Mouse (Mus musculus) left cerebral cortex, postnatal 25 days (tissue): ENCODE data around the gene Nedd8. TPM values are rescaled to one million over a fixed set of nuclear protein-coding genes. Genes with fewer than 3 reads are reported as not detected.

Source experiments
- DNase-seq, 2 experiments: peaks; one replicate each; pipeline ENCODE4 v3.0.0; 2022; ENCODE audit warnings: low spot score in 2 of 2, mixed read lengths in 1 of 2
- intact Hi-C: fragments of 180-260 bp; cut with DNase I; formaldehyde crosslinking; loops from one replicate; pipeline ENCODE4 v1.15.1; 2025
- total RNA-seq, 2 experiments: library from RNA; stranded (reverse); gene quantifications; 2 replicates each; pipeline ENCODE4 v1.2.3; 2021

Nedd8 gene
- 100 to 1,000 TPM; 325 to 348 TPM for total RNA-seq

GRCm38 (mm10) chr14:55671833-55672740 lies at the start of gene Nedd8, which contains the start of gene Gmpr2:
Nedd8 (minus strand) TSS chr14:55672124.
Gmpr2 (plus strand) TSS chr14:55671941.
- intact Hi-C loops, result loop anchor here (10.0 kb wide), 1 partner anchor 223 kb away; no protein-coding TSS in a partner anchor
- DNase-seq, result peak; percentile 96 to 99

GRCm38 (mm10) chr14:55721076-55721475 lies 49.2 kb upstream of the Nedd8 start:
- intact Hi-C loops, result loop anchor here (5.0 kb wide), 1 partner anchor 39 kb away; the partner anchor contains the start of gene Tinf2
- no peak for DNase-seq

- intact Hi-C loops, result loop anchor here (5.0 kb wide), 1 partner anchor 38 kb away; the partner anchor contains the start of gene Tinf2
- DNase-seq, result no peak
Observed at GRCm38 (mm10) chr14:55720666-55721065, 48.7 kb upstream of the Nedd8 start.

- intact Hi-C loops, result loop anchor here (5.0 kb wide), 1 partner anchor 37 kb away; the partner anchor contains the start of gene Tinf2
Observed at GRCm38 (mm10) chr14:55719737-55720136, 47.8 kb upstream of the Nedd8 start.

GRCm38 (mm10) chr14:55716884-55717283 lies 45.0 kb upstream of the Nedd8 start:
- intact Hi-C loops, result no loop called here
- DNase-seq, result no peak

More at GRCm38 (mm10) chr14:55719737-55720136, 47.8 kb upstream of the Nedd8 start:
- DNase-seq, result peak in 1 of 2 experiments; percentile 24

- intact Hi-C loops, result no loop called here
- no peak for DNase-seq
Observed at GRCm38 (mm10) chr14:55716271-55716670, 44.3 kb upstream of the Nedd8 start.

GRCm38 (mm10) chr14:55714893-55715292 lies 43.0 kb upstream of the Nedd8 start:
- intact Hi-C loops, result no loop called here
- no peak for DNase-seq

GRCm38 (mm10) chr14:55713729-55714122 lies 41.8 kb upstream of the Nedd8 start, which contains the start of gene Tgm1:
Tgm1 (minus strand) TSS chr14:55713926.
- intact Hi-C loops, result no loop called here

GRCm38 (mm10) chr14:55713007-55713728 lies 41.2 kb upstream of the Nedd8 start:
- intact Hi-C loops, result no loop called here
- DNase-seq, result no peak

More at GRCm38 (mm10) chr14:55713729-55714122, 41.8 kb upstream of the Nedd8 start, which contains the start of gene Tgm1:
- no peak for DNase-seq

GRCm38 (mm10) chr14:55711786-55712185 lies 39.9 kb upstream of the Nedd8 start:
- intact Hi-C loops, result no loop called here
- no peak for DNase-seq

- intact Hi-C loops, result loop anchor here (10.0 kb wide), 1 partner anchor 125 kb away; no protein-coding TSS in a partner anchor
- no peak for DNase-seq
Observed at GRCm38 (mm10) chr14:55709509-55709908, 37.6 kb upstream of the Nedd8 start.

- intact Hi-C loops, result loop anchor here (10.0 kb wide), 1 partner anchor 127 kb away; no protein-coding TSS in a partner anchor
- DNase-seq, result no peak
Observed at GRCm38 (mm10) chr14:55707397-55707796, 35.5 kb upstream of the Nedd8 start.

- intact Hi-C loops, result loop anchor here (10.0 kb wide), 1 partner anchor 129 kb away; no protein-coding TSS in a partner anchor
- no peak for DNase-seq
Observed at GRCm38 (mm10) chr14:55706051-55706600, 34.2 kb upstream of the Nedd8 start.

- intact Hi-C loops, result loop anchor here (10.0 kb wide), 1 partner anchor 132 kb away; no protein-coding TSS in a partner anchor
- no peak for DNase-seq
Observed at GRCm38 (mm10) chr14:55702761-55703160, 30.8 kb upstream of the Nedd8 start.

- intact Hi-C loops, result loop anchor here (10.0 kb wide), 1 partner anchor 134 kb away; no protein-coding TSS in a partner anchor
- DNase-seq, result no peak
Observed at GRCm38 (mm10) chr14:55701131-55701530, 29.2 kb upstream of the Nedd8 start.

GRCm38 (mm10) chr14:55697226-55697625 lies 25.3 kb upstream of the Nedd8 start:
- intact Hi-C loops, result no loop called here
- no peak for DNase-seq

- DNase-seq, result no peak
- intact Hi-C loops, result no loop called here
Observed at GRCm38 (mm10) chr14:55689433-55689832, 17.5 kb upstream of the Nedd8 start.

GRCm38 (mm10) chr14:55682118-55682493 lies 10.2 kb upstream of the Nedd8 start:
- no peak for DNase-seq
- intact Hi-C loops, result loop anchor here (1.0 to 5.0 kb wide), 2 partner anchors 40 to 63 kb away; partner anchors contain the start of genes Dhrs1, Nop9 and Rabggta
